Mouse (Mus musculus) testis, adult 2 months (tissue): ENCODE results near the gene Marf1.

Experiments
- CTCF ChIP-seq: fragments of 200-500 bp; IDR thresholded peaks from 2 replicates; pipeline ENCODE4 v1.5.1; 2012; ENCODE audit warnings: low read depth, mild to moderate bottlenecking, inconsistent platforms, low read length, moderate library complexity; ENCODE audit not compliant: control insufficient read depth, insufficient read depth, insufficient replicate concordance
- POLR2A ChIP-seq: fragments of 200-500 bp; IDR thresholded peaks from 2 replicates; pipeline ENCODE4 v1.6.1; 2012; ENCODE audit warnings: low read depth, mild to moderate bottlenecking, inconsistent platforms, low read length, moderate library complexity; ENCODE audit not compliant: control insufficient read depth

DNA sequence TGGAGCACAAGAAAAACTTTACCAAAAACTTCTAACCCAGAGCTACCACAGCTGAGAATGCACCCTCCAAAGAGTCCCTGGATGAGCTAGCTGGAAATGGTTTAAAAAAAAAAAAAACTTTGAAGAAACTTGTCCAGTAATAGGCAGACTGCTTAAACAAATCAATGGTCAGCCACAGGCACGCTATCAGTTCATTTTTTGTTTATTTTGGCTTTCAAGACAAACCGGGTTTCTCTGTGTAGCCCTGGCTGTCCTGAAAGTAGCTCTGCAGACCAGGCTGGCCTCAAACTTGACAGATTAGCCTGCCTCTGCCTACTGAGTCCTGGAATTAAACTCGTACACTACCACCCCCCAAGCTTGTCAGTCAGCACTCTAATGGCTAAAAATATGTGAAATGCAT, 19.9 kb downstream of the Marf1 start:
- no peak for TF ChIP-seq CTCF
- TF ChIP-seq POLR2A = no peak
